Mouse (Mus musculus): Measurements from ENCODE around the gene Upk1a. TPM values are rescaled to one million over a fixed set of nuclear protein-coding genes. Genes with fewer than 3 reads are reported as not detected.

The Upk1a gene
- polyA plus RNA-seq, 1 experiment from 2014 or later: 0.25 TPM

DNA sequence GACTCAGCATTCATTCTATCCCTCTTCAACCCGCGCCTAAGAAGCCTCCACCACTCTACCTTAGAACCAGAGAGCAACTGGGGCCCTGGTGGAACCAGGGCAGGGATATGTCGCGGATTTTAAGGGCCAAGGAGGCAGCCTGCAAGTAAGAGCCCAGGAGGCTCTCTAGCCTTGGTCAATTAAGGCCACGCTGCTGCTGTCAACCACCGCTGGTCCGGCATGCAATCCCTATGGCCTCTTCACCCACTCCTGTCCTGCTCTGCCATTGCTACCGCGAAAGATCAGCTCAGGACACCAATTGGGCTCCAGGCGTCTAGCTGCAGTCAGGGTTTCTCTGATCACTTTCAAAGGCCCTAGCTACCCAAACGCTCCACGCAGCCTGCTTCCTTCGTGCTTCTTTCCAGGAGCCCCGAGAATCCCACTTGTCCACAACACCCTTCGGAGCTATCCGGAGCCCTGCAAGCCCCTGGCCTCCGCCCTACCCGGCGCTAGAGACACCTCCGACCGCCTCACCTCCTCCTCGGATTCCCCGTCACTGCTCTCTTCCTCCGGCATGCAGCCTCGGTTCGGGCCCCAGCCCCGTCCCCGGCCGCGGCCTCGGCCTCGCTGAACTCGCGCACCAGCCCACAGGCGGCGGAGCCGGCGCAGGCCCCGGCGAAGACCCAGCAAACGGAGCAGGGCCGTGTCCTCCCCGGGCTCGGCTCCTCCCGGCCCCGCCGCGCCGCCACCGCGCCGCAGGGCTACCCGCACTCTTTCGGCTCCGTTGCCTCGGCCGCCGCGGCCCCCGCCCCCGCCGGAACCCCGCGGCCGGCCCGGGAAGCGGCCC, 24.6 kb downstream of the Upk1a start:
- peak; percentile 27 for ATAC-seq
- no peaks in the 10 kb centered on the region for H3K27me3 ChIP-seq (replicated peaks)
- peak overlapping the region; percentile 92 for H3K27ac ChIP-seq
- H3K36me3 ChIP-seq: peaks cover 39% of the 10 kb centered on the region
- H3K9me3 ChIP-seq (replicated peaks): no peaks in the 10 kb centered on the region
- H3K4me3 ChIP-seq: peak overlapping the region; percentile 100
- under 1% methylated on average over 67 of the region's 67 CpGs for WGBS (ENCODE audit: insufficient replicate concordance)
- peaks cover 23% of the 10 kb centered on the region for H3K4me1 ChIP-seq
- peak overlapping the region; percentile 100 for H3K9ac ChIP-seq
- H3K4me2 ChIP-seq: peak overlapping the region; percentile 94

DNA sequence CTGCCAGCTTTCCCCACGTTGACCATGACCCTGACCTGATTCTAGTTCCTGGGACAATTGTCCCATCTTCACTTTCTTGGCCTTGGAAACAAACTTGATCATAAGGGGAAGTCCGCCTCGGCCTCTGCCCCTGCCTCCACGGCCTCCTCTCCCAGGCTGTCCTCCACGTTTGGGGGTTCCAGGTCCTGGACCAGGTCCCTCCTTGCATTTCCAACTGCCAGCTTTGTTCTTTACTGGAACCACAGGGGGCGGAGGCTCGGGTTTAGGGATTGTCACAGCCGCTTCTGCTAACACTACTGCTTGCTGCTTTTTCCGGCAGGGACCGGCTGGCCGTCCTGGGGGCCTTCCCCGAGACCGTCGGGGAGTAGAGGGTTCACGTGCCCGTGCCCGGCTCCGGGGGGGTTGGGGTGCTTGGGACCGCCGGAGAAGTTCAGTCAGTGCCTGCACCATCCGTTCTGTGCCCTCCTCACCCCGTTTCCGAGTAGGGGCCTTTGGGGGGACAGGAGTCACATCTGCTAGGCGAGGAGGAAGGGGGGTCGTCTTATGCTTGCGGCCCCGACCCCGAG, 26.1 kb downstream of the Upk1a start:
- Histone ChIP-seq H3K27me3 (replicated peaks) (no peaks in the 10 kb centered on the region), H3K36me3 (peaks cover 55% of the 10 kb centered on the region), H3K9ac (peak overlapping the region; percentile 100; the same call in 1 of the 2 replicates), H3K4me1 (peaks cover 21% of the 10 kb centered on the region), H3K9me3 (replicated peaks) (no peaks in the 10 kb centered on the region), H3K4me2 (peak overlapping the region; percentile 94), H3K27ac (no peak overlapping the region), H3K4me3 (peak overlapping the region; percentile 100)
- no peak for ATAC-seq
- 86% methylated on average over 28 of the region's 28 CpGs for WGBS (ENCODE audit: insufficient replicate concordance)

DNA sequence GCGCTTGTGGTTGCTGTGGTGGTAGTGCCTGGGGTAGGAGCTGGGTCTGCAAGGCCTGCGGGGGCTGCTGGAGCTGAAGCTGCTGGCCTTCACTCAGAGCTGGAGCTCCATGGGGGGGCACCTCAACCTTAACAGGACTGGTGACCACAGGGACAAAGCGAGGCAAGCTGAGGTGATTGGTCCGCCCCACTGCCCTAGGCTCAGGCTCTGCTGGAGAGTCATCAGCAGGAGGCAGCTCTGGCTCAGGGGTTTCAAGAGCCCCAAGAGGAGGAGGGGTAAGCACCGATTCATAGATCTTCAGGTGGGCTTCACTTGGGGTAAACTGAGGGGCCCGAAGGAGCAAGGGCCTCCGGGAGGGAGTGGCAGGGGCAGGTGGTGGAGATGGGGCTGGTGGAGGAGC, 27.5 kb downstream of the Upk1a start:
- Histone ChIP-seq H3K9ac (no peak overlapping the region), H3K4me2 (no peak overlapping the region), H3K27me3 (replicated peaks) (no peaks in the 10 kb centered on the region), H3K4me1 (peaks cover 21% of the 10 kb centered on the region), H3K4me3 (no peak overlapping the region), H3K36me3 (peaks cover 68% of the 10 kb centered on the region), H3K9me3 (replicated peaks) (no peaks in the 10 kb centered on the region), H3K27ac (no peak overlapping the region)
- ATAC-seq: no peak
- WGBS (ENCODE audit: insufficient replicate concordance): 95% methylated on average over 7 of the region's 7 CpGs

DNA sequence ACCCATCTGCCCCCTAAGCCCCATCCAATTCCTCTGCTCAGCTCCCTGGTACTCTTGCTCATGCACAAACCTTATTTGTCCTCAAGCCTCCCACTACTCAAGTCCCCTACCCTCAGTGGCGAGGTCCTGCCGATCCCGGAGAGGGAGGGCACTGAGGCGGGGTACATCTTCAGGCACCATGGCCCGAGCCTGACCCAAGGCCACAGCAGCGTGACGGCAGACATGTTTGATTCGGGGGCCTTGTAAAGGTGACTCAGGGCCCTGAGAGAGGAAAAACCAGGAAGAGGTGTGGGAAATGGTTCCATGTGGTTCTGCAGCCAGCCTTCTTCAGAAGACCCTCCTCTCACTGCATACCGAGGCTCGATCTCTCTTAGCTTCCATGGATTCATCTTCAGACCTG, 28.3 kb downstream of the Upk1a start:
- WGBS (ENCODE audit: insufficient replicate concordance): 91% methylated on average over 10 of the region's 10 CpGs
- Histone ChIP-seq H3K4me2 (no peak overlapping the region), H3K27me3 (replicated peaks) (no peaks in the 10 kb centered on the region), H3K36me3 (peaks cover 77% of the 10 kb centered on the region), H3K27ac (no peak overlapping the region), H3K9ac (no peak overlapping the region), H3K4me1 (peaks cover 16% of the 10 kb centered on the region), H3K9me3 (replicated peaks) (no peaks in the 10 kb centered on the region), H3K4me3 (no peak overlapping the region)
- no peak for ATAC-seq

DNA sequence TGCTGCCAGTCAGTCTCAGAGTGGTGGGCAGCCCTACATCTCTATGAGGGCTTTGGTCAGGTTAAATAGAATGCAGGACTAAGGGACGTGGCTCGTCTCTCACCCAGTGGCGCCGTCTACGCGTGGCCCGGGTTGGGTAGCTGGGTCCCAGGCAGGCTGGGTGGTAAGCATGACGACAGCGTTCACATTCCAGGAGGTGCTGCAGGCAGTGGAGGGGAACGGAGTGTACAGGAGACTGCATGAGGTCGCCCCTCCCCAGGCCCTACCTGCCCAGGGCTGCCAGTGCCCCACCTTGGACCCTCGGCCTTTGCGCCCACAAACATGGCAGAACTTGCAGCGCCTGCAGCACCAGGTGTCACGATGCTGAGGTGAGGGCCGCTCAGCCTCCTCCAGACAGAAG, 31.1 kb downstream of the Upk1a start:
- no peak overlapping the region for H3K4me3 ChIP-seq
- H3K27ac ChIP-seq: no peak overlapping the region
- ATAC-seq: no peak

DNA sequence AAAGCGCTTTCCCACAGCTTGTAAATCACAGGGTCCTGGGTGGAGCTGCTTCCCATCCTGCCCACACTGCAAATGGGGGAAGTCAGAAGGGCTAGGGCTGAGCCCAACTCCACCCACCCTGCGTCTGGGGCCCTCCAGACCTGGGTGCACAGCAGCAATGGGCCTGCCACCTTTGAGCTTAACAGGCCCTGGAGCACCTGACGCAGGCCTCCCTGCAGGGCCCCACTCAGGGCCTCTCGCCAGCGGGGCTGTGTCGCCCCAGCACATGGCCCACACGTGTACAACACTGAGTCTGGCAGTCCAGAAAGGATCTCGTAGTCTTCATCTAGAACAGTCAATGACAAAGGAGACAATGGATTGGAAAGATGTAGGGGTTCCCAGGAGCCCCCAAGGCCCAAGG, 32.7 kb downstream of the Upk1a start:
- H3K4me3 ChIP-seq: no peak overlapping the region
- no peak overlapping the region for H3K9ac ChIP-seq
- no peaks in the 10 kb centered on the region for H3K4me1 ChIP-seq
- no peak for ATAC-seq
- 86% methylated on average over 8 of the region's 8 CpGs for WGBS (ENCODE audit: insufficient replicate concordance)
- no peaks in the 10 kb centered on the region for H3K9me3 ChIP-seq (replicated peaks)
- H3K4me2 ChIP-seq: no peak overlapping the region
- H3K36me3 ChIP-seq: peaks cover 100% of the 10 kb centered on the region
- H3K27me3 ChIP-seq (replicated peaks): no peaks in the 10 kb centered on the region
- no peak overlapping the region for H3K27ac ChIP-seq

More for the DNA sequence above, 31.1 kb downstream of the Upk1a start:
- Histone ChIP-seq H3K4me1 (peaks cover 4% of the 10 kb centered on the region), H3K9me3 (replicated peaks) (no peaks in the 10 kb centered on the region), H3K36me3 (peaks cover 100% of the 10 kb centered on the region), H3K27me3 (replicated peaks) (no peaks in the 10 kb centered on the region), H3K4me2 (no peak overlapping the region), H3K9ac (no peak overlapping the region)
- WGBS (ENCODE audit: insufficient replicate concordance): 93% methylated on average over 16 of the region's 16 CpGs

DNA sequence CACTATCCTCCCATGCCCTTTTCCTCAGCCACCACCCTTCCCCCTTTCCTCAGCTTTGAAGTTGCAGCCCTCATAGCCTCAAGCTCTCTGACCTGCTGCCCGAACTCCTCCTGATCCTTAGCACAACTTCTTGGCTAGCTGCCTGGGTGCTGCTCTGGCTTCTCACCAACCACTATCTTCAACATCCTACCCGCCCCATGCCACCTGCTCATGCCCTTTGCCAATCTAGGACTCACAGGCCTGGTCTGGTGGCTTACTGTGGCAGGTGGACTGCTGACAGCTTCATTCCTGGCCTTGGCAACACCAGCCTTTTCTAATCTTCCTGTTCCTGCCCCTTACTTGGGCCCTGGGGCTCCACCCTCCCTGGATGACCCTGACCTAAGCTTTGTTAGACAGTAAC, 39.7 kb downstream of the Upk1a start:
- no peak overlapping the region for H3K4me3 ChIP-seq
- whole genome bisulfite sequencing (ENCODE audit: insufficient replicate concordance): 74% methylated on average over 2 of the region's 2 CpGs
- no peak overlapping the region for H3K27ac ChIP-seq
- no peak overlapping the region for H3K4me2 ChIP-seq
- H3K36me3 ChIP-seq: peaks cover 100% of the 10 kb centered on the region
- peaks cover 20% of the 10 kb centered on the region for H3K4me1 ChIP-seq
- H3K27me3 ChIP-seq (replicated peaks): no peaks in the 10 kb centered on the region
- no peak for ATAC-seq
- no peak overlapping the region for H3K9ac ChIP-seq
- H3K9me3 ChIP-seq (replicated peaks): no peaks in the 10 kb centered on the region

DNA sequence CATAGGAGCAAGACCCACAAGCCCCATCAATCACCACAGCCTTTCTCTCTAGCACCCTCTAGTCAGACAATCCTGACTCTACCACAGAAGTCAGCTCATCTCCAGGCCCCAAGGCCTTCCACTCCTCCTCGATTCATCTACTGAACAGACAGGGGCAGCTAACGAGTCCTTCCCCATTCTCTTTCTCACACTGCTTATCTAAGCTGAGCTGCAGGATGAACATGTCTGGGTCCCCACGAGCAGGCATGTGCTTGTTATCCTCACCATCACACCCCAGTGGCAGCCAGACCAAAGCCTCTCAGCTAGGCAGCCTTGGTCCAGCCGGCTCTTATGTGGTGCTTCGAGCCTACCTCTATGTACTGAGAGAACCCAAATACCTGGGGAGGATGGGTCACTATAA, 40.3 kb downstream of the Upk1a start:
- no peaks in the 10 kb centered on the region for H3K27me3 ChIP-seq (replicated peaks)
- no peak overlapping the region for H3K4me3 ChIP-seq
- peaks cover 98% of the 10 kb centered on the region for H3K36me3 ChIP-seq
- 0 out of 2 replicates have a peak, but pooled peaks have one; percentile 36 for ATAC-seq
- no peak overlapping the region for H3K9ac ChIP-seq
- WGBS (ENCODE audit: insufficient replicate concordance): 59% methylated on average over 5 of the region's 5 CpGs
- no peak overlapping the region for H3K4me2 ChIP-seq
- peaks cover 20% of the 10 kb centered on the region for H3K4me1 ChIP-seq
- H3K9me3 ChIP-seq (replicated peaks): no peaks in the 10 kb centered on the region
- H3K27ac ChIP-seq: 0 out of 2 replicates have a peak overlapping the region, but pooled peaks have one; percentile 43

DNA sequence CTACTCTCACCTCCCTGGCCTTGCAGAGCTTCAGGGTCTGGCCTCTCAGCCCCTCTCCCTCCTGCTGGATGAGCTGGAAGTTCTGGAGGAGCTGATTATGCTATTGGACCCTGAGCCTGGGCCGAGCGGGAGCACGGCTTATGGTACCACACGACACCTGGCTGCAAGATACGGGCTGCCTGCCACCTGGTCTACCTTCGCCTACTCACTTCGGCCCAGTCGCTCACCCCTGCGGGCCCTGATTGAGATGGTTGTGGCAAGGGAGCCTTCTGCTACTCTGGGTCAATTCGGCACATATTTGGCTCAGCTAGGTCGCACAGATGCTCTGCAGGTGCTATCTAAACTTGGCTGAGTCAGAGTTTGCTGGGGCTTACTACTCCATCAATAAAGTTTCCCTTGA, 45.1 kb downstream of the Upk1a start:
- no peak overlapping the region for H3K9ac ChIP-seq
- no peaks in the 10 kb centered on the region for H3K9me3 ChIP-seq (replicated peaks)
- peaks cover 82% of the 10 kb centered on the region for H3K36me3 ChIP-seq
- peaks cover 21% of the 10 kb centered on the region for H3K4me1 ChIP-seq
- no peak overlapping the region for H3K4me3 ChIP-seq
- 87% methylated on average over 11 of the region's 11 CpGs for WGBS (ENCODE audit: insufficient replicate concordance)
- no peaks in the 10 kb centered on the region for H3K27me3 ChIP-seq (replicated peaks)
- no peak for ATAC-seq
- no peak overlapping the region for H3K27ac ChIP-seq
- H3K4me2 ChIP-seq: no peak overlapping the region

DNA sequence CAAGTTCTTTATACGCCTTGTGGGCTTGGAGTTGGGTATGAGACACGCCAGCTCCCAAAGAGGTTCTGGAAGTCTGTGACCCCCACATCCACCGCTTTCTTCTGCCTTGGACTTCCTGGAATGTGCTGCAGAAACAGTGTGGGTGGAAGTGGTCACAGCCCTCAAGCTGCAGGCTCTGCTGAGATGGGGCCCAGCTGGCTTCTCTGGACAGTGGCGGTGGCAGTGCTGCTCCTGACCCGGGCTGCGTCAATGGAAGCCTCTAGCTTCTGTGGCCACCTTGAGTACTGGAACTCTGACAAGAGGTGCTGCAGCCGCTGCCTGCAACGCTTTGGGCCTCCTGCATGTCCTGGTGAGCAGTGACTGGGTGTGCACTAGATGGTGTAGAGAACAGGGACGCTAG, 46.6 kb downstream of the Upk1a start:
- 77% methylated on average over 9 of the region's 9 CpGs for WGBS (ENCODE audit: insufficient replicate concordance)
- H3K4me2 ChIP-seq: no peak overlapping the region
- H3K4me3 ChIP-seq: no peak overlapping the region
- no peak overlapping the region for H3K27ac ChIP-seq
- H3K27me3 ChIP-seq (replicated peaks): no peaks in the 10 kb centered on the region
- peaks cover 71% of the 10 kb centered on the region for H3K36me3 ChIP-seq
- H3K4me1 ChIP-seq: peaks cover 23% of the 10 kb centered on the region
- H3K9me3 ChIP-seq (replicated peaks): no peaks in the 10 kb centered on the region
- no peak for ATAC-seq
- no peak overlapping the region for H3K9ac ChIP-seq

DNA sequence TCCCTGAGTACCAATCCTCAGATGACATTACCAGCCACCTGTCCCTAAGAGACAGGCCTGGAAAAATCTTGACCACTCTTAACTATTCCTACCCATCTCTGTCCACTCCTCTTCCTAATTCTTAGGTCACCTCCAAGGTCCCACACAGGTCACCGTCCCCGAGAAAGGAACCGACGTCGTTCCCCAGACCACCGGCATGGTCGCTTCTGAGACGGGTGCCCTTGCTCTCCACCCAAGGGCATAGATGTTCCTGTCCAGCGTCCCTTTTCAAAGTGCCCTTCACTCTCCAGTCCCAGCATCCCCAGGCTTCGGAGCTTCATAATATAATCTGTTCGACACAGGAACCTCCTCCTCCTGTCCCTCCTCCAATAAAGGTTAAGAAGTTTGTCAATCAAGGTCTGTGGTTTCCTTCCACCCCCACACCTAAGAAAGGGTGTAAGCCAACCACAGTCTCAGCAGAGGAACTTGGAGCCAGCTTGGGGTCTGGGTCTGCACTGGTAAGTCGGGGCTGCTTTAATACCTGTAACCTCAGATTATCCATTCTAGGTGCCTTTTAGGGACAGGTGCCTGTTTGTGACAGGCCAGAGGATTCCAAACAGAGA, 47.6 kb downstream of the Upk1a start, which contains the start of gene Igflr1:
Gene Igflr1, plus strand, starts transcription at position 458 of the 602 bp plus-strand sequence.
- H3K4me3 ChIP-seq: peak within 1 kb of the TSS; percentile 83
- no peaks in the 10 kb centered on the region for H3K27me3 ChIP-seq (replicated peaks)
- peaks cover 61% of the 10 kb centered on the region for H3K36me3 ChIP-seq
- WGBS (ENCODE audit: insufficient replicate concordance): 82% methylated on average over 12 of the region's 12 CpGs
- H3K4me2 ChIP-seq: peak within 1 kb of the TSS; percentile 82
- H3K4me1 ChIP-seq: peaks cover 30% of the 10 kb centered on the region
- H3K9me3 ChIP-seq (replicated peaks): no peaks in the 10 kb centered on the region
- 0 out of 2 replicates have a peak within 1 kb of the TSS, but pooled peaks have one; percentile 96 for H3K27ac ChIP-seq
- H3K9ac ChIP-seq: no peak within 1 kb of the TSS
- no peak for ATAC-seq

DNA sequence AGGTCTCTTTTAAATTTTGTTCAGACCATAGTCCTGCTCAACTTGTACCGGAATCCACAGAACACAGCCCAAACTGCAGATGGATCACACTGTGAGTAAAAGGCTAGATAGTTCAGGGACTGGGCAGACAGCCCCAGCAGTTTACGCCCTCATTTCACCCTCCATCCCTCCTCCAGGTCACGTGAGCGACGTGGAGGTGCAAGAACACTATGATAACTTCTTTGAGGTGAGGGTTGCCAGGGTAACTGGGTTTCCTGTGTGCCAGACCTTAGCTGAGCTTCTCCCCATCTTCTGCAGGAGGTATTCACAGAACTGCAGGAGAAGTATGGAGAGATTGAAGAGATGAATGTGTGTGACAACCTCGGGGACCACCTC, 48.8 kb downstream of the Upk1a start:
- ATAC-seq: no peak
- 19% methylated on average over 6 of the region's 6 CpGs for WGBS (ENCODE audit: insufficient replicate concordance)
- H3K4me3 ChIP-seq: peak overlapping the region; percentile 83
- H3K4me1 ChIP-seq: peaks cover 35% of the 10 kb centered on the region
- peak overlapping the region; percentile 96 for H3K27ac ChIP-seq
- H3K9me3 ChIP-seq (replicated peaks): no peaks in the 10 kb centered on the region
- H3K4me2 ChIP-seq: peak overlapping the region; percentile 82
- H3K9ac ChIP-seq: peak overlapping the region; percentile 79
- H3K36me3 ChIP-seq: peaks cover 49% of the 10 kb centered on the region
- H3K27me3 ChIP-seq (replicated peaks): no peaks in the 10 kb centered on the region
